Mouse (Mus musculus) embryonic facial prominence, embryonic 10.5 days (tissue): ENCODE measurements around the gene Rapgef5. TPM values are rescaled to one million over a fixed set of nuclear protein-coding genes. Genes with fewer than 3 reads are reported as not detected.

Experiments used
- DNase-seq: peaks from one replicate; pipeline ENCODE4 v3.0.0-alpha.2; 2017; ENCODE audit warnings: low spot score
- H3K27ac ChIP-seq: fragments of 300-500 bp; sonication (generic); replicated peaks from 2 replicates; pipeline ENCODE4 v1.5.1; 2016; ENCODE audit warnings: mild to moderate bottlenecking
- H3K27me3 ChIP-seq: fragments of 300-500 bp; sonication (generic); replicated peaks from 2 replicates; pipeline ENCODE4 v1.6.1; 2016; ENCODE audit warnings: low read depth, mild to moderate bottlenecking; ENCODE audit not compliant: poor library complexity, severe bottlenecking
- H3K36me3 ChIP-seq: fragments of 300-500 bp; sonication (generic); replicated peaks from 2 replicates; pipeline ENCODE4 v1.6.1; 2016; ENCODE audit warnings: mild to moderate bottlenecking, moderate library complexity
- H3K4me1 ChIP-seq: fragments of 300-500 bp; sonication (generic); 2 replicates; pipeline ENCODE4 v1.6.1; 2016
- H3K4me3 ChIP-seq: fragments of 300-500 bp; sonication (generic); 2 replicates; pipeline ENCODE4 v1.5.1; 2016; ENCODE audit warnings: mild to moderate bottlenecking, moderate library complexity
- H3K9me3 ChIP-seq: fragments of 300-500 bp; sonication (generic); 2 replicates; pipeline ENCODE4 v1.6.1; 2016; ENCODE audit warnings: mild to moderate bottlenecking
- WGBS: fragments of 180-500 bp; shearing (Covaris S2); methylation state at CpG from one replicate; pipeline ENCODE4 v1.1.7; 2016; 5-methylcytosine and 5-hydroxymethylcytosine counted together
- polyA plus RNA-seq: library from polyadenylated mRNA; unstranded; fragments of >200 nt; fragmentation: Nextera tagmentation; extraction: Ambion mirVana; gene quantifications from 2 replicates; pipeline ENCODE4 v1.2.1, GENCODE M21; 2016

Rapgef5 gene
- polyA plus RNA-seq, result 6.6 and 7.1 TPM in 2 replicates

GRCm38 (mm10) chr12:117516179-117516578 is at the start of gene Rapgef5:
Gene Rapgef5, plus strand, starts transcription at chr12:117516479.
- 95% methylated on average over 2 of the region's 2 CpGs for WGBS
- Histone ChIP-seq H3K27me3 (peaks cover 5% of the 10 kb centered on the region), H3K36me3 (no peaks in the 10 kb centered on the region), H3K27ac (no peak within 1 kb of the TSS), H3K9me3 (no peaks in the 10 kb centered on the region), H3K4me3 (no peak within 1 kb of the TSS), H3K4me1 (no peaks in the 10 kb centered on the region)
- no peak for DNase-seq

- Histone ChIP-seq H3K36me3 (no peaks in the 10 kb centered on the region), H3K27me3 (no peaks in the 10 kb centered on the region), H3K4me1 (peaks cover 6% of the 10 kb centered on the region; the same call in 1 of the 2 replicates), H3K9me3 (no peaks in the 10 kb centered on the region), H3K27ac (no peak overlapping the region), H3K4me3 (no peak overlapping the region)
- no peak for DNase-seq
- 69% methylated on average over 5 of the region's 5 CpGs for WGBS
Observed at GRCm38 (mm10) chr12:117468329-117468728, 48.0 kb upstream of the Rapgef5 start.

GRCm38 (mm10) chr12:117479014-117479413 is 37.3 kb upstream of the Rapgef5 start:
- no peaks in the 10 kb centered on the region for H3K9me3 ChIP-seq
- H3K27me3 ChIP-seq, result 0 out of 2 replicates have a peak, but pooled peaks cover 8% of the 10 kb centered on the region
- H3K4me1 ChIP-seq, result peaks cover 10% of the 10 kb centered on the region; the same call in 1 of the 2 replicates
- 60% methylated on average over 3 of the region's 3 CpGs for WGBS
- no peak overlapping the region for H3K4me3 ChIP-seq
- H3K27ac ChIP-seq, result no peak overlapping the region; the same call in 1 of the 2 replicates
- no peaks in the 10 kb centered on the region for H3K36me3 ChIP-seq
- DNase-seq, result no peak

GRCm38 (mm10) chr12:117479680-117480079 is 36.6 kb upstream of the Rapgef5 start:
- Histone ChIP-seq H3K4me1 (peaks cover 10% of the 10 kb centered on the region; the same call in 1 of the 2 replicates), H3K36me3 (no peaks in the 10 kb centered on the region)
- no peak for DNase-seq

GRCm38 (mm10) chr12:117480958-117481357 is 35.3 kb upstream of the Rapgef5 start:
- no peak for DNase-seq
- no peaks in the 10 kb centered on the region for H3K9me3 ChIP-seq
- no peak overlapping the region for H3K27ac ChIP-seq
- 0 out of 2 replicates have a peak, but pooled peaks cover 8% of the 10 kb centered on the region for H3K27me3 ChIP-seq
- H3K4me1 ChIP-seq, result peaks cover 10% of the 10 kb centered on the region; the same call in 1 of the 2 replicates
- H3K36me3 ChIP-seq, result no peaks in the 10 kb centered on the region
- no peak overlapping the region for H3K4me3 ChIP-seq
- WGBS, result 83% methylated on average over 3 of the region's 3 CpGs

More at GRCm38 (mm10) chr12:117479680-117480079, 36.6 kb upstream of the Rapgef5 start:
- no peaks in the 10 kb centered on the region for H3K9me3 ChIP-seq
- no peak overlapping the region for H3K27ac ChIP-seq
- 71% methylated on average over 7 of the region's 7 CpGs for WGBS
- H3K4me3 ChIP-seq, result no peak overlapping the region
- H3K27me3 ChIP-seq, result 0 out of 2 replicates have a peak, but pooled peaks cover 8% of the 10 kb centered on the region

GRCm38 (mm10) chr12:117482665-117483064 is 33.6 kb upstream of the Rapgef5 start:
- WGBS, result 32% methylated on average over 3 of the region's 3 CpGs
- Histone ChIP-seq H3K27me3 (0 out of 2 replicates have a peak, but pooled peaks cover 8% of the 10 kb centered on the region), H3K36me3 (no peaks in the 10 kb centered on the region), H3K4me3 (no peak overlapping the region), H3K4me1 (peaks cover 22% of the 10 kb centered on the region), H3K9me3 (no peaks in the 10 kb centered on the region), H3K27ac (no peak overlapping the region)
- no peak for DNase-seq

GRCm38 (mm10) chr12:117486118-117487057 is 29.9 kb upstream of the Rapgef5 start:
- Histone ChIP-seq H3K27me3 (no peaks in the 10 kb centered on the region), H3K27ac (no peak overlapping the region), H3K36me3 (no peaks in the 10 kb centered on the region), H3K4me1 (peaks cover 12% of the 10 kb centered on the region; the same call in 1 of the 2 replicates), H3K9me3 (no peaks in the 10 kb centered on the region), H3K4me3 (no peak overlapping the region)
- WGBS, result 77% methylated on average over 4 of the region's 4 CpGs
- DNase-seq, result no peak

- Histone ChIP-seq H3K4me3 (no peak overlapping the region), H3K27ac (no peak overlapping the region), H3K9me3 (no peaks in the 10 kb centered on the region), H3K4me1 (peaks cover 14% of the 10 kb centered on the region), H3K27me3 (no peaks in the 10 kb centered on the region), H3K36me3 (no peaks in the 10 kb centered on the region)
- 44% methylated on average over 3 of the region's 3 CpGs for WGBS
- DNase-seq, result no peak
Observed at GRCm38 (mm10) chr12:117496501-117497176, 19.6 kb upstream of the Rapgef5 start.

GRCm38 (mm10) chr12:117497361-117497760 is 18.9 kb upstream of the Rapgef5 start:
- no peak for DNase-seq
- WGBS, result 84% methylated on average over 1 of the region's 1 CpGs
- Histone ChIP-seq H3K4me1 (peaks cover 14% of the 10 kb centered on the region), H3K27me3 (no peaks in the 10 kb centered on the region), H3K36me3 (no peaks in the 10 kb centered on the region), H3K4me3 (no peak overlapping the region), H3K27ac (no peak overlapping the region), H3K9me3 (no peaks in the 10 kb centered on the region)

- Histone ChIP-seq H3K4me1 (peaks cover 14% of the 10 kb centered on the region), H3K27me3 (no peaks in the 10 kb centered on the region), H3K27ac (no peak overlapping the region), H3K36me3 (no peaks in the 10 kb centered on the region), H3K4me3 (no peak overlapping the region), H3K9me3 (no peaks in the 10 kb centered on the region)
- no peak for DNase-seq
- 85% methylated on average over 5 of the region's 5 CpGs for WGBS
Observed at GRCm38 (mm10) chr12:117499242-117499641, 17.0 kb upstream of the Rapgef5 start.

GRCm38 (mm10) chr12:117501180-117501579 is 15.1 kb upstream of the Rapgef5 start:
- Histone ChIP-seq H3K4me1 (peaks cover 11% of the 10 kb centered on the region), H3K36me3 (no peaks in the 10 kb centered on the region), H3K4me3 (no peak overlapping the region), H3K27me3 (no peaks in the 10 kb centered on the region), H3K27ac (no peak overlapping the region), H3K9me3 (no peaks in the 10 kb centered on the region)
- DNase-seq, result no peak
- WGBS, result 69% methylated on average over 4 of the region's 4 CpGs

GRCm38 (mm10) chr12:117502834-117503233 is 13.4 kb upstream of the Rapgef5 start:
- no peak overlapping the region for H3K4me3 ChIP-seq
- no peaks in the 10 kb centered on the region for H3K4me1 ChIP-seq
- 94% methylated on average over 3 of the region's 3 CpGs for WGBS
- H3K27ac ChIP-seq, result no peak overlapping the region
- DNase-seq, result no peak
- no peaks in the 10 kb centered on the region for H3K36me3 ChIP-seq
- no peaks in the 10 kb centered on the region for H3K9me3 ChIP-seq
- no peaks in the 10 kb centered on the region for H3K27me3 ChIP-seq
